Mouse (Mus musculus): ENCODE data around the gene Trim46. TPM values are rescaled to one million over a fixed set of nuclear protein-coding genes. Genes with fewer than 3 reads are reported as not detected.
A peak's percentile ranks its signal among the peaks of the same experiment; 100 is the strongest.

Gene Trim46
- total and polyA plus RNA-seq, 2 experiments from 2014 or later = 63.5 to 98.3 TPM

DNA sequence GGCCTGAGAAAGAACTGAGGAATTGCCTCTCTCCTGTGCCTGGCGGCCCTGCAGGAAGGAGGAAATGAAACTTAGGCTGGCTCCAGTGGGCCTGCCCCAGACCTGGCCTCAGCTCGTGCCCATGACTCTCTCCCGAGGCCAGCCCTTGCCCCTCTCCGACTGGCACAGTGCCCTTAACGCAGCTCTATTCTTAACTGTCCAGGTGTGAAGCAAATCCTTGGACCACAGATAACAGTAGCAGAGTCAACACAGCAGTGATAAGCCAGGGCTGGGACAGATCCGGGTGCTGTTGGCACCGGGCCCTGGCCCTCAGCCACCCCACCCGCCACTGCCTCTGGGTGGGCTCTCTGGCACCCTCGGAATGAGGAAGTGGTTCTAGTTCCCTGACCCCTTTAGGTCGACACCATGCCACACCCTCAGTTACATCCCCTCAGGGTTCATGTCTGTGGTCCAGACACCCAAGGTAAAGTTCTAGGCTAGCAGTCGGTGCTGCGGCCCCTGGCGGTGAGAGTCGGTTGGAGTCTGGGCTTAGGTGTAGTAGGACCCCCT is 12.5 kb downstream of the Trim46 start:
- Histone ChIP-seq H3K9me3 (ENCODE audit: low read length) (no peaks in the 10 kb centered on the region), H3K9ac (no peak overlapping the region), H3K27me3 (ENCODE audit: insufficient read depth, low read length) (no peaks in the 10 kb centered on the region), H3K27ac (ENCODE audit: low read depth, low read length) (no peak overlapping the region), H3K36me3 (ENCODE audit: insufficient read depth) (peaks cover 58% of the 10 kb centered on the region), H3K4me1 (ENCODE audit: insufficient read depth) (no peaks in the 10 kb centered on the region), H3K4me3 (ENCODE audit: low read depth, low read length) (no peak overlapping the region), H3K4me2 (ENCODE audit: low read depth) (no peak overlapping the region)
- ATAC-seq (no peak), DNase-seq (no peak)
- WGBS = 71% methylated on average over 14 of the region's 14 CpGs
- no peak for TF ChIP-seq CTCF (IDR thresholded peaks at IDR 0.05; ENCODE audit: low read depth)

- no peak for ATAC-seq
- no peak for DNase-seq
- Histone ChIP-seq H3K27me3 (ENCODE audit: insufficient read depth, low read length) (no peaks in the 10 kb centered on the region), H3K4me3 (ENCODE audit: low read depth, low read length) (no peak overlapping the region), H3K4me2 (ENCODE audit: low read depth) (no peak overlapping the region), H3K9ac (no peak overlapping the region), H3K36me3 (ENCODE audit: insufficient read depth) (peaks cover 48% of the 10 kb centered on the region), H3K27ac (ENCODE audit: low read depth, low read length) (no peak overlapping the region), H3K9me3 (ENCODE audit: low read length) (no peaks in the 10 kb centered on the region), H3K4me1 (ENCODE audit: insufficient read depth) (peaks cover 6% of the 10 kb centered on the region)
- WGBS = 79% methylated on average over 6 of the region's 6 CpGs
- TF ChIP-seq CTCF (IDR thresholded peaks at IDR 0.05; ENCODE audit: low read depth) = no peak
These were observed 13.5 kb downstream of the Trim46 start for GRCm38 (mm10) chr3:89232614-89233013.

DNA sequence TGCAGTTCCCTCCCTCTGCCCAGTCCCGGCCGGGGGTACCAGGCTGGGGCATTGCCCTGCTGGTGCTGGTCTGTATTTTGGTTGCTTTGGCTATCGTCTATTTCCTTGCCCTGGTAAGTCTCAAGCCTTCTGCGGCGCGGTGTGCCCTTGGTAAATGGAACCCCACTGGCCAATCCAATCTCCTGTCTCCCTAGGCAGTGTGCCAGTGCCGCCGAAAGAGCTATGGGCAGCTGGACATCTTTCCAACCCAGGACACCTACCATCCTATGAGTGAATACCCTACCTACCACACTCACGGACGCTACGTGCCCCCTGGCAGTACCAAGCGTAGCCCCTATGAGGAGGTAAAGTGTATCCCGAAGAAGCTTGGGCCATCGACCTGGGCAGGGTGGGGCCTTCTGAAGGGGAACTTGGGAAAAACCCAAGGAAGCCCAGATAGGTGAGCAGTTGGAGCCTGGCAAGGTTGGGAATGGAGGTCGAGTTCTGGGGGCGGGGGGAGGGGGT is 14.3 kb downstream of the Trim46 start:
- H3K27me3 ChIP-seq (ENCODE audit: insufficient read depth, low read length) = no peaks in the 10 kb centered on the region
- ATAC-seq = no peak
- H3K4me3 ChIP-seq (ENCODE audit: low read depth, low read length) = no peak overlapping the region
- peaks cover 40% of the 10 kb centered on the region for H3K36me3 ChIP-seq (ENCODE audit: insufficient read depth)
- WGBS = 73% methylated on average over 16 of the region's 16 CpGs
- H3K9me3 ChIP-seq (ENCODE audit: low read length) = no peaks in the 10 kb centered on the region
- no peak overlapping the region for H3K4me2 ChIP-seq (ENCODE audit: low read depth)
- no peak overlapping the region for H3K27ac ChIP-seq (ENCODE audit: low read depth, low read length)
- H3K4me1 ChIP-seq (ENCODE audit: insufficient read depth) = peaks cover 11% of the 10 kb centered on the region
- no peak for DNase-seq
- TF ChIP-seq CTCF (IDR thresholded peaks at IDR 0.05; ENCODE audit: low read depth) = no peak
- no peak overlapping the region for H3K9ac ChIP-seq

DNA sequence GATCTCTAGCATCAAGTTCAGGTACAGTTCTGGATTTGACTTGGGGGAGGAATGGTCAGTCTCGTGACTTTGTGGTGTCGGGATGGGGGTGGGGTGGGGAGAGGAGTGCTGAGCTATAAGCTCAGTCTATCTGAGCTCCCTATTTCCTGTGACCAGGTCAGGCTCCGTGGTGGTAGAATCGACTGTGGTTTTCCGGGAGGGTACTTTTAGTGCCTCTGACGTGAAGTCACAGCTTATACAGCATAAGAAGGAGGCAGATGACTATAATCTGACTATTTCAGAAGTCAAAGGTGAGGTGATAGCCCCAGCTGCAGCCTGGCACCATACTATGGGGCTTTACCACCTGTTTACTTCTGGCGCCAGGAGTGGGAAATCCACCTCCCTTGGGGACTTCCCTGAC is 14.8 kb downstream of the Trim46 start:
- ATAC-seq = no peak
- 81% methylated on average over 7 of the region's 7 CpGs for WGBS
- Histone ChIP-seq H3K4me3 (ENCODE audit: low read depth, low read length) (no peak overlapping the region), H3K9ac (no peak overlapping the region), H3K36me3 (ENCODE audit: insufficient read depth) (peaks cover 35% of the 10 kb centered on the region), H3K9me3 (ENCODE audit: low read length) (no peaks in the 10 kb centered on the region), H3K4me1 (ENCODE audit: insufficient read depth) (peaks cover 16% of the 10 kb centered on the region), H3K27me3 (ENCODE audit: insufficient read depth, low read length) (no peaks in the 10 kb centered on the region), H3K27ac (ENCODE audit: low read depth, low read length) (no peak overlapping the region), H3K4me2 (ENCODE audit: low read depth) (no peak overlapping the region)
- no peak for TF ChIP-seq CTCF (IDR thresholded peaks at IDR 0.05; ENCODE audit: low read depth)
- DNase-seq = no peak

- Histone ChIP-seq H3K4me2 (ENCODE audit: low read depth) (no peak overlapping the region), H3K9me3 (ENCODE audit: low read length) (no peaks in the 10 kb centered on the region), H3K9ac (no peak overlapping the region), H3K4me3 (ENCODE audit: low read depth, low read length) (no peak overlapping the region), H3K27ac (ENCODE audit: low read depth, low read length) (no peak overlapping the region), H3K4me1 (ENCODE audit: insufficient read depth) (peaks cover 23% of the 10 kb centered on the region), H3K36me3 (ENCODE audit: insufficient read depth) (peaks cover 27% of the 10 kb centered on the region), H3K27me3 (ENCODE audit: insufficient read depth, low read length) (no peaks in the 10 kb centered on the region)
- no peak for ATAC-seq
- no peak for TF ChIP-seq CTCF (IDR thresholded peaks at IDR 0.05; ENCODE audit: low read depth)
- 91% methylated on average over 2 of the region's 2 CpGs for WGBS
- no peak for DNase-seq
These were observed 15.5 kb downstream of the Trim46 start for GRCm38 (mm10) chr3:89230561-89230960.

- WGBS = 55% methylated on average over 4 of the region's 4 CpGs
- ATAC-seq (no peak), DNase-seq (no peak)
- Histone ChIP-seq H3K9me3 (ENCODE audit: low read length) (no peaks in the 10 kb centered on the region), H3K27ac (ENCODE audit: low read depth, low read length) (no peak overlapping the region), H3K36me3 (ENCODE audit: insufficient read depth) (peaks cover 14% of the 10 kb centered on the region), H3K9ac (no peak overlapping the region), H3K4me3 (ENCODE audit: low read depth, low read length) (no peak overlapping the region), H3K27me3 (ENCODE audit: insufficient read depth, low read length) (no peaks in the 10 kb centered on the region), H3K4me1 (ENCODE audit: insufficient read depth) (peaks cover 28% of the 10 kb centered on the region), H3K4me2 (ENCODE audit: low read depth) (0 out of 2 replicates have a peak overlapping the region, but pooled peaks have one; percentile 91)
- no peak for TF ChIP-seq CTCF (IDR thresholded peaks at IDR 0.05; ENCODE audit: low read depth)
These were observed 16.8 kb downstream of the Trim46 start for GRCm38 (mm10) chr3:89229276-89229675.

GRCm38 (mm10) chr3:89228836-89229235 is 17.3 kb downstream of the Trim46 start, which contains the start of gene Muc1:
Gene Muc1 (plus strand): TSS chr3:89229057.
- Histone ChIP-seq H3K4me2 (ENCODE audit: low read depth) (peak within 1 kb of the TSS; percentile 91), H3K9ac (peak within 1 kb of the TSS; percentile 33; the same call in 1 of the 2 replicates), H3K27me3 (ENCODE audit: insufficient read depth, low read length) (no peaks in the 10 kb centered on the region), H3K27ac (ENCODE audit: low read depth, low read length) (peak within 1 kb of the TSS; percentile 80), H3K36me3 (ENCODE audit: insufficient read depth) (peaks cover 10% of the 10 kb centered on the region), H3K4me1 (ENCODE audit: insufficient read depth) (peaks cover 28% of the 10 kb centered on the region), H3K9me3 (ENCODE audit: low read length) (no peaks in the 10 kb centered on the region), H3K4me3 (ENCODE audit: low read depth, low read length) (peak within 1 kb of the TSS; percentile 45)
- DNase-seq (no peak), ATAC-seq (no peak)
- 29% methylated on average over 10 of the region's 10 CpGs for WGBS
- TF ChIP-seq CTCF (IDR thresholded peaks at IDR 0.05; ENCODE audit: low read depth) = no peak

Data from forebrain, postnatal 0 days (tissue).